Mouse (Mus musculus): ENCODE measurements at regions not wholly inside any gene's neighbourhood (a gene's known extent, or its start where the extent isn't known, plus 50 kb on each side); places are given as distances from the start of the nearest gene placed in this dataset.
A peak's percentile ranks its signal among the peaks of the same experiment; 100 is the strongest.

DNA sequence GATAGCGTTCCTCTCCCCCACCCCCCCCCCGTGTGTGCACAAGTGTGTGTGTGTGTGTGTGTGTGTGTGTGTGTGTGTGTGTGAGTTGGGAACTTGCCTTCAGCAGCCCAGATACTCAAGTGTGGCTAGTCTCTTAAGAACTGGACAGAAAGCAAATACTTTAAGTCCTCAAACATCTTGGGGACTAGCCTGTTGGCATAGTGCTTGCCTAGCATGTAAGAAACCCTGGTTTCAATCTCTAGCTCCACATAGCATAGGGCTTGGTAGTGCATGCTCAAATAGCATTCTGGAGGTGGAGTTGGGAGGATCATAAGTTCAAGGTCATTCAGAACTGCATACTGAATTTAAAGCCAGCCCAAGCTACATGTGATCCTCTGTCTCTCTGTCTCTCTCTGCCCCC, 117.5 kb upstream of the Btg1 start:
- no peak for DNase-seq (ENCODE audit: low spot score)

- DNase-seq (ENCODE audit: low spot score) = no peak
Measured at GRCm38 (mm10) chr10:96502090-96502728, 114.6 kb upstream of the Btg1 start.

GRCm38 (mm10) chr10:96502736-96503135, 114.1 kb upstream of the Btg1 start:
- DNase-seq (ENCODE audit: low spot score) = no peak

GRCm38 (mm10) chr10:96504340-96504739, 112.5 kb upstream of the Btg1 start:
- no peak for DNase-seq (ENCODE audit: low spot score)

DNA sequence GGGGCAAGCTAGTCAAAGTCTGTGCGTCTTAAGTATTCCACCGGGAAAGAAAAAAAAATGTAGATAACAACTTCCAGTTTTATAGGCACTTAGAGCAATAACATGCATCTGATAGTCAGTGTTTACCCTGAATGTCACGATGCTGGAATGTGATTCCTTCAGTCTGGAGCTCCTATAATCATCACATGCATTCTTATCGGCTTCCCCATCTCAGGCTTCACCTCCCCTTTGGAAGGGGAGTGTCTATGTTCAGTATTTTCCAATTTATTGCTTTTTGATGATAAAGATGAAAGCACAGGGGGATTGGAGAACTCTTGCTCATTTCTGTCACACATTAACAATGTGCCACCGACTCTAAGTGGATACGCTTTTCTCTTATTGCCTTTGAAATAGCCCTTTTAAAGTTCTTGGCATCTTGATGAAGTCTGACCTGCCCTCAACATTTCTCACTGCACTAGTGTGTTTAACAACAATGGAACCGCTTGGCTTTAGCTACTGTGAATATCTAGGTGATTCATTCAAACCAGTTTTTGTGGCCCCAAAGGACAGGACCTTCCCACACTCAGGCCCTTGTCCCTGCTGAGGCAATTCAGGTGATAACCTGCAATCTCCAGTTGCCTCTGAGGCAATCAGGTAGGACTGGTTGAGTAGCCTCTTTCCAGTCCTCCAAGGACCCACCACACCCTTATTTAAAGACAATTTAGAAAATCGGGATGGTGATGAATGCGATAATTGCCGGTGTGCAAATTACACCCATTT, 101.5 kb upstream of the Btg1 start:
- DNase-seq (ENCODE audit: low spot score) = no peak

DNA sequence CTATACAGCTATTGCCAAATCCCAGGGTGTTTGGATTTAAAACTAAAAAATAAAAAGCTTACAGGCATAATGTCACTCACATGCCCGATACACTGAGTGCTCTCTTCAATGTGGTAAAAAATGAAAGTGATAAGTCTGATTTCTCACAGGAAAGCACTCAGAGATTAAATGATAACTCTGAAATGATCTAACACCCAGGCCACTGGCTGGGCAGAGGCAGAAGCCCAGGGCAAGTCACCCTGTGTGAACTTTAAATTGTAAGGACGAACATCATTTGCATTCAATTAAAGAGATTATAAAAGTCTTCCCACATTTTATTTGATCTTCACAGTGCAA, 100.9 kb upstream of the Btg1 start:
- DNase-seq (ENCODE audit: low spot score) = no peak

- no peak for DNase-seq (ENCODE audit: low spot score)
Measured at GRCm38 (mm10) chr10:96519411-96519810, 97.4 kb upstream of the Btg1 start.

- DNase-seq (ENCODE audit: low spot score) = peak; percentile 56
Measured at GRCm38 (mm10) chr10:96520995-96521760, 95.6 kb upstream of the Btg1 start.

- DNase-seq (ENCODE audit: low spot score) = peak; percentile 53
Measured at GRCm38 (mm10) chr10:96523967-96524801, 92.6 kb upstream of the Btg1 start.

- no peak for DNase-seq (ENCODE audit: low spot score)
Measured at GRCm38 (mm10) chr10:96527864-96528263, 88.9 kb upstream of the Btg1 start.

DNA sequence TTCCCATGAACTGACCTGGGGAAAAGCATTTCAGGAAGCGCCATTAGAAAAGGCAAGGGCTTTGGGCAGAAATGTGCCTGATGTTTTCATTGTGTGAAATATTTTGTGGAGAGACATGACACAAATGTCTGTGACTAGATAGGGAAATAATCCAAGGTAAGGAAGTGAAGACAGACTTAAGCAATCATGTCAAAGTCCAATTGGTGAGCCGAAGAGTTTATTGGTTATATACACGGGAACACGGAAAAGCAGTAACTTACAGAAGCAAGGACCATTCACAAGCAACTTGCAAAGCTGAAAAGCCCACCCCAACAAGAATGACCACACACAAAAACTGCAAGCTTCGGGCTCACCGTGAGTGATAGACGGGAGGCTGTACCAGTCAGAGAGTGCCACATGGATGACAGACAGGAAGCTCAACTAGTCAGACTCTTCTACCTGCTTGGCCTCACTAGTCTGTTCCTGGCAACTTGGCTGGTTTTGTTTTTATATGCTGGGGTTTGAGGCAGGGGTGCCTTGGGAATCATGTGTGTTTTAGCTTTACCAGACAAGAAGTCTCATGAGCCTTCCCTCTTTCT, 82.2 kb upstream of the Btg1 start:
- DNase-seq (ENCODE audit: low spot score) = no peak

DNA sequence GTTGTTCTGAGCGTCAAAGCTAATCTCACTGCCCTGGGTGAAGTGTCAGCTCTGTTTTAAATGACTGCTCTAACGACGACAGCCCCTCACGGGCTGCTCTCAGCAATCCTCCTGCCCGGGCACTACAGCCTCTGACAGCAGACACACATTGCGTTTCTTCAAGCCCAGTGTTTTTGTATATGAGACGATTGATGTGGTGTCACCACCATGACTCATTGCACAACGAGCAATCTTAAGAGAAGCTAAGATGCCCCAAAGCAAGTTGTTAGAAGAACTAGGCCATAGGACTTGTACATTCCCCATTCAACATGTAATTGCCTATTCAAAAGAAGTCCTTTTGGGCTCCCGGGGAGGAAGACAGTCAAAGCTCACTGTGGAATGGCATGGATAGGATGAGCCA, 81.3 kb upstream of the Btg1 start:
- no peak for DNase-seq (ENCODE audit: low spot score)

GRCm38 (mm10) chr10:96540828-96541227, 76.0 kb upstream of the Btg1 start:
- DNase-seq (ENCODE audit: low spot score) = no peak

DNA sequence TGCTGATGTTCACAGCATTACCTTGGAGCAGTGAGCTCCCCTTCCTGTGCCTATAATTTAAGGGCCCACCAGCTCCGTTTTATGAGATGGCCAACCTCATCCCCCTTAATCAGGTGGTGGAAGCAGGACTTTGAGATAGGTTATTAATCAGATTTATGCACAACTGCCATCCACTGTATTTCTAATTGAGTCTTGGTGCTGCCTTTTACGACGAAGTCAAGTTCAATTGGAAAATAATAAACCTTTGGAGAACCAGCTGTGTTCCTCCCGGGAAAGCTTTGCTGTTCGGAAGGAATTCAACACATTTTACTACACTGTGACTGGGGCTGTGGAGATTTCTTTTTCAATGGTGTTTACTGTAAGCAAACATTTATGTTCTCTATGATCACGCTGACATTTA, 71.5 kb upstream of the Btg1 start:
- DNase-seq (ENCODE audit: low spot score) = no peak

GRCm38 (mm10) chr10:96545761-96546388, 70.9 kb upstream of the Btg1 start:
- no peak for DNase-seq (ENCODE audit: low spot score)

GRCm38 (mm10) chr10:96549651-96550050, 67.2 kb upstream of the Btg1 start:
- peak; percentile 31 for DNase-seq (ENCODE audit: low spot score)

- DNase-seq (ENCODE audit: low spot score) = no peak
Measured at GRCm38 (mm10) chr10:96550266-96550665, 66.5 kb upstream of the Btg1 start.

DNA sequence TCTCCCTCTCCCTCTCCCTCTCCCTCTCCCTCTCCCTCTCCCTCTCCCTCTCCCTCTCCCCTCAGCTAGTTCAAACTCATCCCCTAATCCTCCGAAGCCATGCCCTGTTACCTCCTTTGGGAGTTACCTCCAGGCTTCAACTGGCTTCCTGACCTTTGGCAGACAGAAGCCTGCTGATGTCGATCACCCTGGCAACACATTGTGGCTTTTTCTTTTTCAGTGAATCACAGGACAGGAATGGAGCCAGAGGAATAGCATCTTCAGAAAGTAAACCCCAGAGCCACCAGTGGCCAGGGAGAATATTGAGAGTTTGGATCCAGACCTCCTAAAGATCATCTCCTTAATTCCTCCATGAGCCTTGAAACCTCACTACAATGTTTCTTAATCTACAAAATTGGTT, 59.5 kb upstream of the Btg1 start:
- DNase-seq (ENCODE audit: low spot score) = no peak

DNA sequence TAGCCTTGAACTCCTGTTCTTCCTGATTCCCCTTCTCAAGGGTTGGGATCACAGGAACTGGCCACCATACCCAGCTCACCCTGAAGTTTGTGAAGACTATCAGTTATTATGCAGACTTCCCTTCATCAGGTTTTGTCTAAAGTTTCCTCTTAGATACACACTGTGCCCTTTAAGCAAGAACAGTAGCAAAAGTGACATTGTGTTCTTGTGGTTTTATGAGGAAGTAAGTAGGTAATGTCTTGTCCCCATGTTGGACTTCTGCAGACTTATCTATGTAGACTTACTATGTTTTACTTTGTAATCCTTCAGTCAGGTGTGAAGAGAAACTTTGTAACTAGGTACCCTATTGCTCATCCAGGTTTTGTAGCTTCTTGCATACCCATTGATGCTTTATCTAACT, 51.5 kb upstream of the Btg1 start:
- no peak for DNase-seq (ENCODE audit: low spot score)
